Mouse (Mus musculus) ovary, postnatal 36 days (tissue): ENCODE results near the gene Nudt13.
A peak's percentile ranks its signal among the peaks of the same experiment; 100 is the strongest.

Experiments
- DNase-seq: peaks from one replicate; pipeline ENCODE4 v3.0.0; 2022; ENCODE audit warnings: low spot score, mixed read lengths

Nudt13 gene

GRCm38 (mm10) chr14:20340149-20340548 lies 45.7 kb downstream of the Nudt13 start:
- no peak for DNase-seq

GRCm38 (mm10) chr14:20340866-20341265 lies 46.4 kb downstream of the Nudt13 start:
- DNase-seq, result no peak

GRCm38 (mm10) chr14:20345885-20346284 lies 51.4 kb downstream of the Nudt13 start:
- no peak for DNase-seq

GRCm38 (mm10) chr14:20347441-20347990 lies 53.0 kb downstream of the Nudt13 start:
- DNase-seq, result no peak

- peak; percentile 90 for DNase-seq
Measured at GRCm38 (mm10) chr14:20347991-20348541, 53.6 kb downstream of the Nudt13 start, which contains the start of the genes Ecd and Fam149b. Gene Ecd, minus strand, starts transcription at chr14:20348121. Gene Fam149b, plus strand, starts transcription at chr14:20348162.

- DNase-seq, result no peak
Measured at GRCm38 (mm10) chr14:20363230-20363629, 68.7 kb downstream of the Nudt13 start.
